Mouse (Mus musculus): ENCODE measurements around the gene Zfpm1. TPM values are rescaled to one million over a fixed set of nuclear protein-coding genes. Genes with fewer than 3 reads are reported as not detected.

Gene Zfpm1
- polyA plus RNA-seq, 1 experiment from 2014 or later: 2.3 TPM

DNA sequence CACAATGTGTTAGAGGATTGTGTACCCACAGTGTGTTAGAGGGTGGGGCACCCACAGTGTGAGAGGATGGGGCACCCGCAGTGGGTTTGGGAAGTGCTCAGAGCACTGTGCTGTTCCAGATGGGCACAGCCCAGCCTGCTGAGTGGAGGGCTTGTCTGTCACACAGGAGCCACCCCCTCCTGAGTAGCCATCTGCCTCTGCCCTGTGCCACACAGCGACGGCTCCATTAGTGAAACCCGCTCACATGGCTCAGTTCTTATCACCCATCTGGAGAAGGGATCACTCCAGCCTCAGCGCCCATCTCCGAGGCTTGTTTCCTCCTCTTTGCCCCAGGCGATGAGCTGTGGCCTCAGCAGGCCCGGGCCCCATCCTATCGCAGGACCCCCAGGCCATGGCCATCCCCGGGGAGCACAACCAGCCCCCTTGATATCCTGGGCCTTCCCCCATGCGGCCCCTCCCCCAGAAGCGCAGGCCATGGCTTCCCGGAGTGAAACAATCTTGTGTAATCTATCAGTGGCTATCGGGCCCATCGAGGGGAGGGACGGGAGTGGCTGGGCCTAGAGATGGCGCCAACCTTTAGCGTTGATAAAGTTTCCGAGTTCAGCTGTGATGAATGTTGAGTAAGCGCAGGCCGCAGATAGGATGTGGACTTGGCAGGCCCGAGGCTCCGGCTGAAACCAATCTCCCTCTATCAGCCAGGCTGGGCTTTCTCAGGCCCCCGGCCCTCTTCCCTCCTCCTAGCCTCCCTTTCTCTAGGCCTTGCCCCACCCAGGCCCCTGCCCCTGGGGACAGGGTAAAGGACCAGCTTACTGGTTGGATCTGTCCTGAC lies 14.4 kb downstream of the Zfpm1 start:
- H3K4me1 ChIP-seq (replicated peaks; ENCODE audit: control insufficient read depth, insufficient read depth): peaks cover 5% of the 10 kb centered on the region; the same call in 1 of the 2 replicates
- no peaks in the 10 kb centered on the region for H3K27me3 ChIP-seq (ENCODE audit: control insufficient read depth, insufficient read depth, low read length)
- no peak overlapping the region for H3K4me3 ChIP-seq (ENCODE audit: low read depth, low read length)
- TF ChIP-seq EP300 (optimal IDR thresholded peaks at IDR 0.05) (no peak), CTCF (IDR thresholded peaks at IDR 0.05; ENCODE audit: low read depth) (no peak)
- ATAC-seq (ENCODE audit: low FRiP score, low TSS enrichment): peak; percentile 4; the same call in 1 of the 2 replicates
- H3K9ac ChIP-seq (ENCODE audit: low read length): peak overlapping the region; percentile 48
- H3K36me3 ChIP-seq (ENCODE audit: control insufficient read depth, insufficient read depth, low read length): no peaks in the 10 kb centered on the region
- 29% methylated on average over 24 of the region's 24 CpGs for WGBS
- DNase-seq (ENCODE audit: low spot score): peak; percentile 62
- H3K4me2 ChIP-seq (replicated peaks; ENCODE audit: low read depth): 0 out of 2 replicates have a peak overlapping the region, but pooled peaks have one; percentile 5
- peak overlapping the region; percentile 37 for H3K27ac ChIP-seq (replicated peaks)
- H3K9me3 ChIP-seq (ENCODE audit: control insufficient read depth, low read length): no peaks in the 10 kb centered on the region

DNA sequence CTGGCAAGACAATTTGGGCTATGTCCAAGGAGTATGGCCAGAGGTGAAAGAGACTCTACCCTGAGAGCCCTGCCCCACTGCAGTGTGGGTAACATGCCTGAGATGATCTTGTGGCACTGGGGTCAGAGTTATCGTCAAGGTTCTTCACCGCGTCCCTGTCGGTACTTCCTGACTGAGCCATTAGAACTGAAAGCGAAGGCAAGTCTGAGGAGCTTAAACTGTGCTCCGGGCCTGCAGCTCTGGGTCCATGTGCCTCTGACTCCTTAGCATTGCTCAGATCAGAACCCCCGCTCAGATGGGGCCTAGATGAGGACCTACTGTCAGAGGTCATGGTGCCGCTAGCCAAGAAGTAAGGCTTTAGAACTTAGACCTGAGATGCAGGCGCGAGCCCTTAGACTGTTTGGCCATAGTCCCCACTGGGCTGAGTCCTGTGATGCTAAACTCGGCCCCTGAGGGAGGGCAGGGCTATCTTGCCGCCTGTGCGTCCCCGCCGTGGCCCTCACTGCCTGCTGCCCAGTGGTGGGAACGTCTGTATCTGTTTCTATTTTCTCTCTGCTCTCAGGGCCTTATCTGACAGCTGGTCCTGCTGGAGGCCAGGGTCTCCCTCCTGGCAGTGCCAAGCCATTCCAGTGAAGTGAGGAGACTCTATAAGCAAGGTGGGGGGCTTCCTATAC lies 17.8 kb downstream of the Zfpm1 start:
- no peak for DNase-seq (ENCODE audit: low spot score)
- Histone ChIP-seq H3K27me3 (ENCODE audit: control insufficient read depth, insufficient read depth, low read length) (no peaks in the 10 kb centered on the region), H3K4me1 (replicated peaks; ENCODE audit: control insufficient read depth, insufficient read depth) (no peaks in the 10 kb centered on the region), H3K9ac (ENCODE audit: low read length) (no peak overlapping the region), H3K9me3 (ENCODE audit: control insufficient read depth, low read length) (no peaks in the 10 kb centered on the region), H3K4me3 (ENCODE audit: low read depth, low read length) (no peak overlapping the region), H3K4me2 (replicated peaks; ENCODE audit: low read depth) (no peak overlapping the region), H3K36me3 (ENCODE audit: control insufficient read depth, insufficient read depth, low read length) (no peaks in the 10 kb centered on the region), H3K27ac (replicated peaks) (no peak overlapping the region)
- 61% methylated on average over 16 of the region's 16 CpGs for WGBS
- TF ChIP-seq EP300 (optimal IDR thresholded peaks at IDR 0.05) (no peak), CTCF (IDR thresholded peaks at IDR 0.05; ENCODE audit: low read depth) (no peak)
- no peak for ATAC-seq (ENCODE audit: low FRiP score, low TSS enrichment)

DNA sequence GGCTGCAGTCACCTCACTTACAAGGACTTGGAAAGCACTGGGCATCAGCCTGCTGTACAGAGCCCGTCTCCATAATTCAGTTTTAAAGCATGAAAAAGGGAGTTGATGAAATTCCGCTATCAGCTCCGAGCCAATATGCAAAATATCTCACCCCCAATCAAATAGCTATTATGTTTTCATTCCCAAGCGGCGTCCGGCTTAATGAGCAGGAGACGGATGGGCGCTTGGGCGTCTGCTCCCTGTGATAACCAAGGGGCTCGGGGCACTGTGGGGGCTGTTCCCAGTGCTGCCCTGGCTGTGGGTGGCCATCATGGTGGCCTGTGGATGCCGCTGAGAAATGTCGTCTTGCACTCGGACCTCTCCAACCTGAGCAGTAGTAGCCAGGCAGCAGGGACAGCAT lies 19.1 kb downstream of the Zfpm1 start:
- whole genome bisulfite sequencing: 81% methylated on average over 13 of the region's 13 CpGs
- ATAC-seq (ENCODE audit: low FRiP score, low TSS enrichment) (no peak), DNase-seq (ENCODE audit: low spot score) (no peak)
- TF ChIP-seq EP300 (optimal IDR thresholded peaks at IDR 0.05): no peak
- TF ChIP-seq CTCF (IDR thresholded peaks at IDR 0.05; ENCODE audit: low read depth): no peak
- Histone ChIP-seq H3K4me2 (replicated peaks; ENCODE audit: low read depth) (no peak overlapping the region), H3K27me3 (ENCODE audit: control insufficient read depth, insufficient read depth, low read length) (no peaks in the 10 kb centered on the region), H3K9ac (ENCODE audit: low read length) (no peak overlapping the region), H3K9me3 (ENCODE audit: control insufficient read depth, low read length) (no peaks in the 10 kb centered on the region), H3K36me3 (ENCODE audit: control insufficient read depth, insufficient read depth, low read length) (no peaks in the 10 kb centered on the region), H3K27ac (replicated peaks) (no peak overlapping the region), H3K4me3 (ENCODE audit: low read depth, low read length) (no peak overlapping the region), H3K4me1 (replicated peaks; ENCODE audit: control insufficient read depth, insufficient read depth) (no peaks in the 10 kb centered on the region)

DNA sequence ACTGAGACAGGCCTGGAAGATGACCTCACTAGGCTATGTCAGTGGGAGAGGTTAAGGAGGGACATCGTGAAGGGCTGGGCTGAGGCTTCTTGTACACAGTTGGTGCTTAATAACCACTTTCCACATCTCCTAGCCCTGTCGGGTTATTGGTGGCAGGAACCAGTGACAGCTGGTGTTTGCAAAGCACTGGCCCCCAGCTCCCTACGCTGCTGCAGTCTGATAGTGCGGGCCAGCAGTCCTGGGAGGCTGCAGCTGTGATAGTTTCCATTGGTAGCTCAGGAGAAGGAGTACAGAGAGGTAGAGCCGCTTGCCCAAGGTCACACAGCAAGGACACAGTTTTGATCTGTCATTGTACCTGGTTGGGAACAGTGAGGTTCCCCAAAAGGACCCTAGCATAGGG lies 19.9 kb downstream of the Zfpm1 start:
- Histone ChIP-seq H3K9me3 (ENCODE audit: control insufficient read depth, low read length) (no peaks in the 10 kb centered on the region), H3K27ac (replicated peaks) (no peak overlapping the region), H3K4me3 (ENCODE audit: low read depth, low read length) (no peak overlapping the region), H3K9ac (ENCODE audit: low read length) (no peak overlapping the region), H3K4me2 (replicated peaks; ENCODE audit: low read depth) (no peak overlapping the region), H3K4me1 (replicated peaks; ENCODE audit: control insufficient read depth, insufficient read depth) (no peaks in the 10 kb centered on the region), H3K27me3 (ENCODE audit: control insufficient read depth, insufficient read depth, low read length) (no peaks in the 10 kb centered on the region), H3K36me3 (ENCODE audit: control insufficient read depth, insufficient read depth, low read length) (no peaks in the 10 kb centered on the region)
- ATAC-seq (ENCODE audit: low FRiP score, low TSS enrichment) (no peak), DNase-seq (ENCODE audit: low spot score) (no peak)
- no peak for TF ChIP-seq EP300 (optimal IDR thresholded peaks at IDR 0.05)
- TF ChIP-seq CTCF (IDR thresholded peaks at IDR 0.05; ENCODE audit: low read depth): no peak
- 76% methylated on average over 5 of the region's 5 CpGs for WGBS

DNA sequence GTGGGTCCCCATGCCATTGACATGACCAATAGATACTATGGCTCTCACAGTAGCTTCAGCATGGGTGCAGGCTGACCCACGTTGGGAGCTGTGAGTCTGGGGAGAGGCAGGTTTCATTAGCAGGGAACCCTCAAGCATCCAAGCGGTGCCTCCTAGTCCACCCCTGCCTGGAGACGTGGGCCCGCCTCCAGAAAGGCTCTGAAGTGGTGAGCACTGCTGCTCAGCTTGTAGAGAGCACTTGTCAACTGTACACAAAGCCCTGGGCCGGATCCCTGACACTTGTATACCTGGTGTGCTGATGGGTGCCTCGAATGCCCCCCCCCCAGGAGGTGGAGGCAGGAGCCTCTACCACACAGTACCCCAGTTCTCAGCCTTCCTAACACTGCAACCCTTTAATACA lies 21.5 kb downstream of the Zfpm1 start:
- 61% methylated on average over 6 of the region's 6 CpGs for WGBS
- H3K4me2 ChIP-seq (replicated peaks; ENCODE audit: low read depth): no peak overlapping the region
- H3K27me3 ChIP-seq (ENCODE audit: control insufficient read depth, insufficient read depth, low read length): no peaks in the 10 kb centered on the region
- DNase-seq (ENCODE audit: low spot score) (no peak), ATAC-seq (ENCODE audit: low FRiP score, low TSS enrichment) (no peak)
- H3K4me3 ChIP-seq (ENCODE audit: low read depth, low read length): no peak overlapping the region
- no peaks in the 10 kb centered on the region for H3K4me1 ChIP-seq (replicated peaks; ENCODE audit: control insufficient read depth, insufficient read depth)
- H3K9me3 ChIP-seq (ENCODE audit: control insufficient read depth, low read length): no peaks in the 10 kb centered on the region
- TF ChIP-seq EP300 (optimal IDR thresholded peaks at IDR 0.05) (no peak), CTCF (IDR thresholded peaks at IDR 0.05; ENCODE audit: low read depth) (no peak)
- H3K36me3 ChIP-seq (ENCODE audit: control insufficient read depth, insufficient read depth, low read length): 0 out of 2 replicates have a peak, but pooled peaks cover 2% of the 10 kb centered on the region
- no peak overlapping the region for H3K9ac ChIP-seq (ENCODE audit: low read length)
- no peak overlapping the region for H3K27ac ChIP-seq (replicated peaks)

DNA sequence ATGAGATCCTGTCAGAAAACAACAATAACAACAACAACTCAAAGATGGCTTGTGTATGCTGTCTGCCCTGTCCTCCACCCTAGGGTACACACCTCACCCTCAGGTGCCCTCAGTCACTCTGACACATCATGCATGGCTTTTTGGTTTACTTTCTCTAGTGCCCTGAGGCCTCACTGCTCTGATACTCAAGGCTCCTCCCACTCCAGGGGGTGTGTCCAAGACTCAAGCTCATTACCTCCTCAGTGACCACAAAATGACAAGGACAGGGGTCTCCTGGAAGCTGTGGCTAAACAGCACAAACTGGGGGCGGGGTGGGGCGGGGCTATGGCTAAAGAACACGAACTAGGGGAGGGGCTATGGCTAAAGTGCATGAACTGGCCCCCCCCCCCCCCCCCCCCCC lies 22.1 kb downstream of the Zfpm1 start:
- Histone ChIP-seq H3K4me2 (replicated peaks; ENCODE audit: low read depth) (no peak overlapping the region), H3K36me3 (ENCODE audit: control insufficient read depth, insufficient read depth, low read length) (0 out of 2 replicates have a peak, but pooled peaks cover 2% of the 10 kb centered on the region), H3K4me1 (replicated peaks; ENCODE audit: control insufficient read depth, insufficient read depth) (no peaks in the 10 kb centered on the region), H3K27ac (replicated peaks) (no peak overlapping the region), H3K27me3 (ENCODE audit: control insufficient read depth, insufficient read depth, low read length) (no peaks in the 10 kb centered on the region), H3K9me3 (ENCODE audit: control insufficient read depth, low read length) (no peaks in the 10 kb centered on the region), H3K4me3 (ENCODE audit: low read depth, low read length) (no peak overlapping the region), H3K9ac (ENCODE audit: low read length) (no peak overlapping the region)
- TF ChIP-seq CTCF (IDR thresholded peaks at IDR 0.05; ENCODE audit: low read depth) (no peak), EP300 (optimal IDR thresholded peaks at IDR 0.05) (no peak)
- ATAC-seq (ENCODE audit: low FRiP score, low TSS enrichment) (peak; percentile 45), DNase-seq (ENCODE audit: low spot score) (peak; percentile 72)
- 7% methylated on average over 3 of the region's 3 CpGs for WGBS
